Mouse (Mus musculus) bone marrow, adult 2 months (tissue): ENCODE results near the gene Thnsl1. TPM values are rescaled to one million over a fixed set of nuclear protein-coding genes. Genes with fewer than 3 reads are reported as not detected.

Experiments
- H3K27ac ChIP-seq: fragments of 200-500 bp; 2 replicates; pipeline ENCODE4 v1.5.1; 2012; ENCODE audit warnings: low read depth, mild to moderate bottlenecking, control low read depth, inconsistent platforms, low read length; ENCODE audit not compliant: control insufficient read depth, poor library complexity, insufficient read depth
- H3K4me1 ChIP-seq: fragments of 200-500 bp; 2 replicates; pipeline ENCODE4 v1.6.1; 2011; ENCODE audit warnings: low read length; ENCODE audit not compliant: control insufficient read depth, insufficient read depth
- H3K4me3 ChIP-seq: fragments of 200-500 bp; replicated peaks from 2 replicates; pipeline ENCODE3; 2011; ENCODE audit warnings: mild to moderate bottlenecking, low read depth, low read length, control low read depth; ENCODE audit not compliant: control insufficient read depth
- CTCF ChIP-seq: fragments of 200-500 bp; IDR thresholded peaks from 2 replicates; pipeline ENCODE4 v1.5.1; 2011; ENCODE audit warnings: low read length, control low read depth; ENCODE audit not compliant: control insufficient read depth, insufficient read depth
- POLR2A ChIP-seq: fragments of 200-500 bp; IDR thresholded peaks from 2 replicates; pipeline ENCODE4 v1.6.1; 2011; ENCODE audit warnings: low read depth, mild to moderate bottlenecking, control low read depth, low read length, borderline replicate concordance; ENCODE audit not compliant: control insufficient read depth
- WGBS: fragments of 180-500 bp; shearing (Covaris S2); methylation state at CpG from one replicate; pipeline ENCODE4 v1.1.7; 2018; 5-methylcytosine and 5-hydroxymethylcytosine counted together
- polyA plus RNA-seq: library from polyadenylated mRNA; stranded (reverse); fragments of >200 nt; gene quantifications from 2 replicates; pipeline ENCODE4 v1.2.4, GENCODE M21; 2011; ENCODE audit warnings: low replicate concordance; ENCODE audit not compliant: missing spikeins, insufficient read depth, insufficient read length

Thnsl1 gene
- polyA plus RNA-seq, 1 experiment, result 0.85 TPM

- TF ChIP-seq CTCF, result no peak
- TF ChIP-seq POLR2A, result no peak
- H3K27ac ChIP-seq, result no peak overlapping the region
- H3K4me3 ChIP-seq, result no peak overlapping the region
- WGBS, result 66% methylated on average over 2 of the region's 2 CpGs
- no peaks in the 10 kb centered on the region for H3K4me1 ChIP-seq
These were observed 40.1 kb downstream of the Thnsl1 start for GRCm38 (mm10) chr2:21245477-21246102.

- TF ChIP-seq CTCF (no peak), POLR2A (no peak)
- WGBS, result 71% methylated on average over 3 of the region's 3 CpGs
- no peak overlapping the region for H3K4me3 ChIP-seq
- H3K27ac ChIP-seq, result no peak overlapping the region
- H3K4me1 ChIP-seq, result no peaks in the 10 kb centered on the region
These were observed 48.1 kb downstream of the Thnsl1 start for GRCm38 (mm10) chr2:21253644-21254043.

- no peaks in the 10 kb centered on the region for H3K4me1 ChIP-seq
- H3K27ac ChIP-seq, result no peak overlapping the region
- TF ChIP-seq CTCF (no peak), POLR2A (no peak)
- H3K4me3 ChIP-seq, result no peak overlapping the region
These were observed 48.8 kb downstream of the Thnsl1 start for GRCm38 (mm10) chr2:21254308-21254707.

GRCm38 (mm10) chr2:21258281-21258680, 52.8 kb downstream of the Thnsl1 start:
- no peak overlapping the region for H3K4me3 ChIP-seq

GRCm38 (mm10) chr2:21259081-21259480, 53.6 kb downstream of the Thnsl1 start:
- H3K4me1 ChIP-seq, result no peaks in the 10 kb centered on the region
- no peak overlapping the region for H3K4me3 ChIP-seq
- no peak overlapping the region for H3K27ac ChIP-seq
- WGBS, result 76% methylated on average over 5 of the region's 5 CpGs
- TF ChIP-seq POLR2A, result no peak
- TF ChIP-seq CTCF, result no peak

More at GRCm38 (mm10) chr2:21258281-21258680, 52.8 kb downstream of the Thnsl1 start:
- no peak for TF ChIP-seq POLR2A
- no peak for TF ChIP-seq CTCF
- WGBS, result 78% methylated on average over 4 of the region's 4 CpGs
- H3K27ac ChIP-seq, result no peak overlapping the region
- no peaks in the 10 kb centered on the region for H3K4me1 ChIP-seq

GRCm38 (mm10) chr2:21260060-21260459, 54.5 kb downstream of the Thnsl1 start:
- Histone ChIP-seq H3K4me3 (no peak overlapping the region), H3K27ac (no peak overlapping the region), H3K4me1 (no peaks in the 10 kb centered on the region)
- no peak for TF ChIP-seq CTCF
- no peak for TF ChIP-seq POLR2A
- WGBS, result 84% methylated on average over 4 of the region's 4 CpGs

- Histone ChIP-seq H3K27ac (no peak overlapping the region), H3K4me3 (no peak overlapping the region), H3K4me1 (no peaks in the 10 kb centered on the region)
- WGBS, result 22% methylated on average over 4 of the region's 4 CpGs
- peak; percentile 89 for TF ChIP-seq CTCF
- TF ChIP-seq POLR2A, result no peak
These were observed 56.0 kb downstream of the Thnsl1 start for GRCm38 (mm10) chr2:21261370-21262006.

- no peak overlapping the region for H3K4me3 ChIP-seq
- no peaks in the 10 kb centered on the region for H3K4me1 ChIP-seq
- WGBS, result 72% methylated on average over 4 of the region's 4 CpGs
- H3K27ac ChIP-seq, result no peak overlapping the region
- TF ChIP-seq CTCF (no peak), POLR2A (no peak)
These were observed 58.5 kb downstream of the Thnsl1 start for GRCm38 (mm10) chr2:21264031-21264430.

Other genes starting within 250 kb of the Thnsl1 start
- 15.6 and 22.6 TPM in 2 replicates for gene Arhgap21, start 236.8 kb upstream of the Thnsl1 start, polyA plus RNA-seq
- not detected in 2 replicates for gene Enkur, start 359 bp upstream of the Thnsl1 start, polyA plus RNA-seq
- not detected in 2 replicates for gene Gpr158, start 161.8 kb downstream of the Thnsl1 start, polyA plus RNA-seq